ENCODE assay signal across 26 mouse cellular contexts in the genomic region with DNA sequence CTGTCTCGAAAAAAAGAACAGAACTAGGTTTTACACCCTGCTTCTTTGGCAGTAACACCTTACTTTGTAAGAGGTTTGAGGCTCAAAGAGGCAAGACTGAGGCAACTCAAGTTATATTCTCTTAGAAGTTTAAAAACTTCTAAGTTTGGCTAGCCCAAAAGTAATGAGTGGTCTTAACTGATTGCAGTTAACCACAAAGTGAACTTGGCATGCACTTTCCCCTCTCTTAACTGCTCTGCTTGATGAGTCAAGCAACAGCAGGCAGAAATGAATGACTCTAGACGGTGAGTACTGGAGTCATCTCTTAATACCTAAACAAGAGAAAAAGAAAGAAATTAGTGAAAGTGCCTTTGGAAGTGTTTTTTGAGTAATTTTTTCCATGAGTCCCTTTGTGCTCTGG. TPM values are rescaled to one million over a fixed set of nuclear protein-coding genes. Genes with fewer than 3 reads are reported as not detected.
DNase-seq lines count a peak whose midpoint lies in the region; ATAC-seq and TF ChIP-seq lines count a peak whose summit lies in the region.
"Had no signal": no experiment of that assay in that cellular context is flagged by ENCODE, and none has a peak within 500 bp of the region (broad histone marks: within the 10 kb centered on the region; RNA-seq: fewer than 3 reads in every experiment).

No protein-coding gene starts in this region.

- no peak for DNase-seq in forebrain, postnatal 0 days
- peak; percentile 9 for DNase-seq in brain, embryonic 14.5 days (ENCODE audit: low read depth)
- DNase-seq in midbrain, embryonic 14.5 days = no peak
- DNase-seq: adrenal gland, postnatal 10 days; cerebellum, adult 2 months; cerebellum, postnatal 25 days; gastrocnemius, postnatal 36 days; heart, postnatal 36 days; kidney, adult 8-10 months; kidney, postnatal 10 days; left cerebral cortex, postnatal 4 days; lung, embryonic 14.5 days; lung, postnatal 4 days; thymus, adult 2 months; thymus, postnatal 4 days had no signal

- no peaks in the 10 kb centered on the region for H3K27me3 ChIP-seq in forebrain, embryonic 13.5 days
- H3K27me3 ChIP-seq in forebrain, postnatal 0 days (ENCODE audit: insufficient read depth, low read length) = no peaks in the 10 kb centered on the region
- no peaks in the 10 kb centered on the region for H3K27me3 ChIP-seq in neural tube, embryonic 13.5 days
- no peaks in the 10 kb centered on the region for H3K27me3 ChIP-seq in neural tube, embryonic 15.5 days (replicated peaks)
- H3K27me3 ChIP-seq in midbrain, embryonic 14.5 days (ENCODE audit: control insufficient read depth, insufficient read depth, low read length) = no peaks in the 10 kb centered on the region
- H3K27me3 ChIP-seq: embryonic facial prominence, embryonic 12.5 days; hindbrain, embryonic 13.5 days; limb, embryonic 15.5 days; midbrain, embryonic 12.5 days had no signal

- H3K9ac ChIP-seq in forebrain, embryonic 13.5 days = no peak overlapping the region
- H3K9ac ChIP-seq in forebrain, postnatal 0 days = no peak overlapping the region
- no peak overlapping the region for H3K9ac ChIP-seq in neural tube, embryonic 13.5 days
- no peak overlapping the region for H3K9ac ChIP-seq in neural tube, embryonic 15.5 days (replicated peaks)
- no peak overlapping the region for H3K9ac ChIP-seq in midbrain, embryonic 14.5 days (replicated peaks; ENCODE audit: low read length)
- H3K9ac ChIP-seq: embryonic facial prominence, embryonic 12.5 days; hindbrain, embryonic 13.5 days; limb, embryonic 15.5 days; liver, embryonic 14.5 days; lung, embryonic 14.5 days; midbrain, embryonic 12.5 days had no signal

- TF ChIP-seq POLR2A in brain, embryonic 14.5 days (IDR thresholded peaks at IDR 0.05; ENCODE audit: borderline replicate concordance, extremely low read depth, insufficient read depth, insufficient read length, poor library complexity, severe bottlenecking) = no peak

- no peak for ATAC-seq in forebrain, embryonic 13.5 days
- no peak for ATAC-seq in forebrain, postnatal 0 days
- no peak for ATAC-seq in neural tube, embryonic 13.5 days (ENCODE audit: low read depth)
- no peak for ATAC-seq in neural tube, embryonic 15.5 days (ENCODE audit: low FRiP score)
- ATAC-seq in megakaryocyte, adult 5-6 weeks (ENCODE audit: poor library complexity, severe bottlenecking) = no peak
- ATAC-seq in midbrain, embryonic 14.5 days (ENCODE audit: low FRiP score, low TSS enrichment) = no peak
- ATAC-seq: inflammation-experienced regulatory T-cells, adult 6 months had no signal

- TF ChIP-seq CTCF in forebrain, postnatal 0 days (IDR thresholded peaks at IDR 0.05; ENCODE audit: low read depth) = no peak
- no peak for TF ChIP-seq CTCF in brain, embryonic 14.5 days (IDR thresholded peaks at IDR 0.05; ENCODE audit: borderline replicate concordance, extremely low read depth, insufficient read depth, insufficient read length)

- H3K4me3 ChIP-seq in forebrain, embryonic 13.5 days = no peak overlapping the region
- no peak overlapping the region for H3K4me3 ChIP-seq in forebrain, postnatal 0 days (ENCODE audit: low read depth, low read length)
- no peak overlapping the region for H3K4me3 ChIP-seq in neural tube, embryonic 13.5 days
- H3K4me3 ChIP-seq in neural tube, embryonic 15.5 days (replicated peaks) = no peak overlapping the region
- no peak overlapping the region for H3K4me3 ChIP-seq in midbrain, embryonic 14.5 days (replicated peaks; ENCODE audit: low read depth, low read length)
- H3K4me3 ChIP-seq: embryonic facial prominence, embryonic 12.5 days; hindbrain, embryonic 13.5 days; limb, embryonic 15.5 days; midbrain, embryonic 12.5 days had no signal

- no peaks in the 10 kb centered on the region for H3K9me3 ChIP-seq in forebrain, embryonic 13.5 days (replicated peaks)
- H3K9me3 ChIP-seq in forebrain, postnatal 0 days (ENCODE audit: low read length) = no peaks in the 10 kb centered on the region
- H3K9me3 ChIP-seq in neural tube, embryonic 13.5 days = no peaks in the 10 kb centered on the region
- no peaks in the 10 kb centered on the region for H3K9me3 ChIP-seq in neural tube, embryonic 15.5 days (replicated peaks)
- H3K9me3 ChIP-seq in midbrain, embryonic 14.5 days (ENCODE audit: control insufficient read depth, low read length) = no peaks in the 10 kb centered on the region
- H3K9me3 ChIP-seq: embryonic facial prominence, embryonic 12.5 days; hindbrain, embryonic 13.5 days; limb, embryonic 15.5 days; midbrain, embryonic 12.5 days had no signal

- peaks cover 33% of the 10 kb centered on the region for H3K4me1 ChIP-seq in forebrain, embryonic 13.5 days
- H3K4me1 ChIP-seq in forebrain, postnatal 0 days (ENCODE audit: insufficient read depth) = peaks cover 10% of the 10 kb centered on the region
- H3K4me1 ChIP-seq in neural tube, embryonic 13.5 days (replicated peaks) = peaks cover 37% of the 10 kb centered on the region
- peaks cover 33% of the 10 kb centered on the region for H3K4me1 ChIP-seq in neural tube, embryonic 15.5 days
- peaks cover 16% of the 10 kb centered on the region for H3K4me1 ChIP-seq in midbrain, embryonic 14.5 days (ENCODE audit: control insufficient read depth, insufficient read depth, low read length)

- H3K27ac ChIP-seq in forebrain, embryonic 13.5 days = peak overlapping the region; percentile 54; the same call in 1 of the 2 replicates
- no peak overlapping the region for H3K27ac ChIP-seq in forebrain, postnatal 0 days (ENCODE audit: low read depth, low read length)
- 0 out of 2 replicates have a peak overlapping the region, but pooled peaks have one; percentile 13 for H3K27ac ChIP-seq in neural tube, embryonic 13.5 days (replicated peaks)
- H3K27ac ChIP-seq in neural tube, embryonic 15.5 days (replicated peaks) = no peak overlapping the region
- H3K27ac ChIP-seq in midbrain, embryonic 14.5 days (replicated peaks; ENCODE audit: low read depth, low read length) = no peak overlapping the region
- H3K27ac ChIP-seq: embryonic facial prominence, embryonic 12.5 days; hindbrain, embryonic 13.5 days; limb, embryonic 15.5 days; liver, embryonic 14.5 days; midbrain, embryonic 12.5 days had no signal

- H3K36me3 ChIP-seq in forebrain, embryonic 13.5 days (ENCODE audit: poor library complexity, severe bottlenecking) = peaks cover 16% of the 10 kb centered on the region
- no peaks in the 10 kb centered on the region for H3K36me3 ChIP-seq in forebrain, postnatal 0 days (ENCODE audit: insufficient read depth)
- H3K36me3 ChIP-seq in neural tube, embryonic 13.5 days = peaks cover 3% of the 10 kb centered on the region; the same call in 1 of the 2 replicates
- no peaks in the 10 kb centered on the region for H3K36me3 ChIP-seq in neural tube, embryonic 15.5 days
- H3K36me3 ChIP-seq in midbrain, embryonic 14.5 days (ENCODE audit: control insufficient read depth, insufficient read depth, low read length) = peaks cover 14% of the 10 kb centered on the region

- 58% methylated on average over 2 of the region's 2 CpGs for WGBS in forebrain, embryonic 13.5 days
- WGBS in forebrain, postnatal 0 days = 55% methylated on average over 2 of the region's 2 CpGs
- 89% methylated on average over 2 of the region's 2 CpGs for WGBS in neural tube, embryonic 13.5 days
- 94% methylated on average over 2 of the region's 2 CpGs for WGBS in neural tube, embryonic 15.5 days
- 95% methylated on average over 2 of the region's 2 CpGs for WGBS in midbrain, embryonic 14.5 days

- H3K4me2 ChIP-seq in forebrain, embryonic 13.5 days = peak overlapping the region; percentile 18; the same call in 1 of the 2 replicates
- H3K4me2 ChIP-seq in forebrain, postnatal 0 days (ENCODE audit: low read depth) = no peak overlapping the region
- H3K4me2 ChIP-seq in neural tube, embryonic 13.5 days = no peak overlapping the region
- no peak overlapping the region for H3K4me2 ChIP-seq in neural tube, embryonic 15.5 days
- H3K4me2 ChIP-seq in midbrain, embryonic 14.5 days (ENCODE audit: low read length) = no peak overlapping the region
- H3K4me2 ChIP-seq: embryonic facial prominence, embryonic 12.5 days; hindbrain, embryonic 13.5 days; limb, embryonic 15.5 days; lung, embryonic 14.5 days; midbrain, embryonic 12.5 days had no signal

RNA-seq across cellular contexts. Expression of a gene that starts 5.0 kb away (rescaled TPM):
- 132 and 144 TPM in 2 replicates for polyA plus RNA-seq in forebrain, embryonic 13.5 days (2015; fragmentation: Nextera tagmentation; extraction: Ambion mirVana)
- total RNA-seq in forebrain, postnatal 0 days (2014; rRNA removed) = 206 and 265 TPM in 2 replicates
- 109 and 123 TPM in 2 replicates for polyA plus RNA-seq in forebrain, postnatal 0 days (2015; fragmentation: Nextera tagmentation; extraction: Ambion mirVana)
- polyA plus RNA-seq in neural tube, embryonic 13.5 days (2015; fragmentation: Nextera tagmentation; extraction: Ambion mirVana) = 134 TPM in 2 replicates
- polyA plus RNA-seq in neural tube, embryonic 15.5 days (2015; fragmentation: Nextera tagmentation; extraction: Ambion mirVana) = 111 and 114 TPM in 2 replicates
- 166 and 169 TPM in 2 replicates for polyA plus RNA-seq in brain, embryonic 14.5 days (2012; rRNA removed)
- total RNA-seq in megakaryocyte, adult 5-6 weeks (2015) = 68.1 and 74.0 TPM in 2 replicates
- total RNA-seq in megakaryocyte, adult 5-6 weeks (2017) = 97.9 and 109 TPM in 2 replicates
- 119 and 146 TPM in 2 replicates for polyA plus RNA-seq in midbrain, embryonic 14.5 days (2014; fragmentation: Nextera tagmentation; extraction: Ambion mirVana)

RNA-seq across cellular contexts. Expression of a gene that starts 14.1 kb away (rescaled TPM):
- 80.4 and 91.2 TPM in 2 replicates for polyA plus RNA-seq in forebrain, embryonic 13.5 days (2015; fragmentation: Nextera tagmentation; extraction: Ambion mirVana)
- 121 and 155 TPM in 2 replicates for total RNA-seq in forebrain, postnatal 0 days (2014; rRNA removed)
- 55.1 and 59.5 TPM in 2 replicates for polyA plus RNA-seq in forebrain, postnatal 0 days (2015; fragmentation: Nextera tagmentation; extraction: Ambion mirVana)
- 69.1 and 80.0 TPM in 2 replicates for polyA plus RNA-seq in neural tube, embryonic 13.5 days (2015; fragmentation: Nextera tagmentation; extraction: Ambion mirVana)
- polyA plus RNA-seq in neural tube, embryonic 15.5 days (2015; fragmentation: Nextera tagmentation; extraction: Ambion mirVana) = 58.1 and 78.1 TPM in 2 replicates
- polyA plus RNA-seq in brain, embryonic 14.5 days (2012; rRNA removed) = 181 and 184 TPM in 2 replicates
- total RNA-seq in megakaryocyte, adult 5-6 weeks (2015) = 120 and 137 TPM in 2 replicates
- total RNA-seq in megakaryocyte, adult 5-6 weeks (2017) = 130 and 144 TPM in 2 replicates
- 61.8 and 70.8 TPM in 2 replicates for polyA plus RNA-seq in midbrain, embryonic 14.5 days (2014; fragmentation: Nextera tagmentation; extraction: Ambion mirVana)

RNA-seq across cellular contexts. Expression of a gene that starts 31.2 kb away (rescaled TPM):
- polyA plus RNA-seq in forebrain, embryonic 13.5 days (2015; fragmentation: Nextera tagmentation; extraction: Ambion mirVana) = 69.7 and 80.6 TPM in 2 replicates
- total RNA-seq in forebrain, postnatal 0 days (2014; rRNA removed) = 90.3 and 97.0 TPM in 2 replicates
- polyA plus RNA-seq in forebrain, postnatal 0 days (2015; fragmentation: Nextera tagmentation; extraction: Ambion mirVana) = 32.2 and 41.5 TPM in 2 replicates
- polyA plus RNA-seq in neural tube, embryonic 13.5 days (2015; fragmentation: Nextera tagmentation; extraction: Ambion mirVana) = 68.3 and 80.2 TPM in 2 replicates
- polyA plus RNA-seq in neural tube, embryonic 15.5 days (2015; fragmentation: Nextera tagmentation; extraction: Ambion mirVana) = 66.1 and 68.0 TPM in 2 replicates
- polyA plus RNA-seq in brain, embryonic 14.5 days (2012; rRNA removed) = 184 and 208 TPM in 2 replicates
- total RNA-seq in megakaryocyte, adult 5-6 weeks (2015) = 29.3 and 33.2 TPM in 2 replicates
- total RNA-seq in megakaryocyte, adult 5-6 weeks (2017) = 34.8 and 36.3 TPM in 2 replicates
- 64.3 and 72.5 TPM in 2 replicates for polyA plus RNA-seq in midbrain, embryonic 14.5 days (2014; fragmentation: Nextera tagmentation; extraction: Ambion mirVana)

RNA-seq across cellular contexts. Expression of a gene that starts 38.5 kb away (rescaled TPM):
- polyA plus RNA-seq in forebrain, embryonic 13.5 days (2015; fragmentation: Nextera tagmentation; extraction: Ambion mirVana) = 135 and 143 TPM in 2 replicates
- 115 and 129 TPM in 2 replicates for total RNA-seq in forebrain, postnatal 0 days (2014; rRNA removed)
- polyA plus RNA-seq in forebrain, postnatal 0 days (2015; fragmentation: Nextera tagmentation; extraction: Ambion mirVana) = 102 and 106 TPM in 2 replicates
- 109 and 112 TPM in 2 replicates for polyA plus RNA-seq in neural tube, embryonic 13.5 days (2015; fragmentation: Nextera tagmentation; extraction: Ambion mirVana)
- polyA plus RNA-seq in neural tube, embryonic 15.5 days (2015; fragmentation: Nextera tagmentation; extraction: Ambion mirVana) = 105 and 130 TPM in 2 replicates
- 127 and 171 TPM in 2 replicates for polyA plus RNA-seq in brain, embryonic 14.5 days (2012; rRNA removed)
- 87.2 and 93.2 TPM in 2 replicates for total RNA-seq in megakaryocyte, adult 5-6 weeks (2015)
- total RNA-seq in megakaryocyte, adult 5-6 weeks (2017) = 118 and 119 TPM in 2 replicates
- 99.3 and 107 TPM in 2 replicates for polyA plus RNA-seq in midbrain, embryonic 14.5 days (2014; fragmentation: Nextera tagmentation; extraction: Ambion mirVana)

RNA-seq across cellular contexts. Expression of a gene that starts 42.1 kb away (rescaled TPM):
- 18.7 and 22.9 TPM in 2 replicates for polyA plus RNA-seq in forebrain, embryonic 13.5 days (2015; fragmentation: Nextera tagmentation; extraction: Ambion mirVana)
- 22.5 and 36.3 TPM in 2 replicates for total RNA-seq in forebrain, postnatal 0 days (2014; rRNA removed)
- 9.1 and 12.5 TPM in 2 replicates for polyA plus RNA-seq in forebrain, postnatal 0 days (2015; fragmentation: Nextera tagmentation; extraction: Ambion mirVana)
- 20.9 and 21.6 TPM in 2 replicates for polyA plus RNA-seq in neural tube, embryonic 13.5 days (2015; fragmentation: Nextera tagmentation; extraction: Ambion mirVana)
- polyA plus RNA-seq in neural tube, embryonic 15.5 days (2015; fragmentation: Nextera tagmentation; extraction: Ambion mirVana) = 17.5 and 18.8 TPM in 2 replicates
- polyA plus RNA-seq in brain, embryonic 14.5 days (2012; rRNA removed) = 42.9 and 49.3 TPM in 2 replicates
- total RNA-seq in megakaryocyte, adult 5-6 weeks (2015) = 0.13 and 0.73 TPM in 2 replicates
- total RNA-seq in megakaryocyte, adult 5-6 weeks (2017) = 0.33 and 0.37 TPM in 2 replicates
- polyA plus RNA-seq in midbrain, embryonic 14.5 days (2014; fragmentation: Nextera tagmentation; extraction: Ambion mirVana) = 9.4 and 15.9 TPM in 2 replicates
- total RNA-seq: monocyte, adult 5-6 weeks had no signal

Comparison
In these comparisons a context has a peak if more than half of its experiments do, and no peak if none do; other contexts are left out.
1. H3K27ac ChIP-seq: peak in forebrain, embryonic 13.5 days (single experiment) and neural tube, embryonic 13.5 days (single experiment); none in forebrain, postnatal 0 days (single experiment), neural tube, embryonic 15.5 days (single experiment) and midbrain, embryonic 14.5 days (single experiment).